Comparison of ENCODE assay signal across 11 mouse cellular contexts in the genomic region with DNA sequence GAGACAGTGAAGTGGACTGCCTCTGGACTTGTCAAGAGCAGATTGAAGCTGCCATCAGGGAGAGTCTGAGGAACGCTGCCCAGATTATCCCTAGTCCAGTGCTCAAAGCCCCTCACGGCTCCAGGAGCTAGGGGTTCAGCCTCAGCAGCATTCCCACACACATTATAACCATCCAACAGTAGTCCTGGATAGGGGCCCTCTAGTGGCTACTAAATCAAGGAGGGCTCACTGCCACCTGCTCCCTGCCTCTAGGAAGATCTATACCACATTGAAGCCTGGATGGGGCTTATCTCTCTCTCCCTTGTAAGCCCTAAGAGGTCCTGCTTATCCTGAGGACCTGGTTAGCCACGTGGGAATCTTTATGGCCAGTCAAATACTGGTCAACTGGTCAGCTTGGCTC. TPM values are rescaled to one million over a fixed set of nuclear protein-coding genes. Genes with fewer than 3 reads are reported as not detected.
DNase-seq lines count a peak whose midpoint lies in the region; ATAC-seq and TF ChIP-seq lines count a peak whose summit lies in the region.
"Had no signal": no experiment of that assay in that cellular context is flagged by ENCODE, and none has a peak within 500 bp of the region (broad histone marks: within the 10 kb centered on the region; RNA-seq: fewer than 3 reads in every experiment).

No protein-coding gene starts in this region.

- no peak overlapping the region for H3K9ac ChIP-seq in heart, embryonic 11.5 days (ENCODE audit: low read depth, low read length)
- no peak overlapping the region for H3K9ac ChIP-seq in neural tube, embryonic 12.5 days
- H3K9ac ChIP-seq in liver, embryonic 11.5 days (ENCODE audit: low read depth, low read length), result no peak overlapping the region
- no peak overlapping the region for H3K9ac ChIP-seq in stomach, postnatal 0 days (ENCODE audit: low read length)
- H3K9ac ChIP-seq: embryonic facial prominence, embryonic 15.5 days had no signal

- no peaks in the 10 kb centered on the region for H3K36me3 ChIP-seq in heart, embryonic 11.5 days (ENCODE audit: control insufficient read depth, insufficient read depth, low read length)
- H3K36me3 ChIP-seq in neural tube, embryonic 12.5 days, result no peaks in the 10 kb centered on the region
- no peaks in the 10 kb centered on the region for H3K36me3 ChIP-seq in liver, embryonic 11.5 days (ENCODE audit: control insufficient read depth, insufficient read depth, low read length)
- H3K36me3 ChIP-seq in stomach, postnatal 0 days (ENCODE audit: control insufficient read depth, insufficient read depth, low read length), result no peaks in the 10 kb centered on the region
- H3K36me3 ChIP-seq: embryonic facial prominence, embryonic 15.5 days had no signal

- TF ChIP-seq CTCF in stomach, postnatal 0 days (IDR thresholded peaks at IDR 0.05; ENCODE audit: low read depth), result peak; percentile 58

- peaks cover 48% of the 10 kb centered on the region for H3K4me1 ChIP-seq in heart, embryonic 11.5 days (ENCODE audit: control insufficient read depth, insufficient read depth, low read length)
- H3K4me1 ChIP-seq in neural tube, embryonic 12.5 days, result no peaks in the 10 kb centered on the region; the same call in 1 of the 2 replicates
- H3K4me1 ChIP-seq in liver, embryonic 11.5 days (replicated peaks; ENCODE audit: control insufficient read depth, insufficient read depth, low read length), result peaks cover 8% of the 10 kb centered on the region; the same call in 1 of the 2 replicates
- no peaks in the 10 kb centered on the region for H3K4me1 ChIP-seq in stomach, postnatal 0 days (replicated peaks; ENCODE audit: control insufficient read depth, insufficient read depth)

- no peaks in the 10 kb centered on the region for H3K27me3 ChIP-seq in heart, embryonic 11.5 days (ENCODE audit: control insufficient read depth, insufficient read depth, low read length)
- H3K27me3 ChIP-seq in neural tube, embryonic 12.5 days (replicated peaks), result no peaks in the 10 kb centered on the region
- H3K27me3 ChIP-seq in liver, embryonic 11.5 days (replicated peaks; ENCODE audit: control insufficient read depth, insufficient read depth, low read length), result no peaks in the 10 kb centered on the region
- no peaks in the 10 kb centered on the region for H3K27me3 ChIP-seq in stomach, postnatal 0 days (ENCODE audit: control insufficient read depth, insufficient read depth, low read length)
- H3K27me3 ChIP-seq: embryonic facial prominence, embryonic 15.5 days; megakaryocyte, embryonic 14.5 days had no signal

- ATAC-seq in heart, embryonic 11.5 days (replicated peaks; ENCODE audit: insufficient number of reproducible peaks, low FRiP score, low TSS enrichment), result 0 out of 2 replicates have a peak, but pooled peaks have one; percentile 9
- ATAC-seq in neural tube, embryonic 12.5 days (ENCODE audit: low FRiP score, low read depth), result peak; percentile 48; the same call in 1 of the 2 replicates
- 0 out of 2 replicates have a peak, but pooled peaks have one; percentile 45 for ATAC-seq in liver, embryonic 11.5 days (replicated peaks; ENCODE audit: low FRiP score)
- ATAC-seq in stomach, postnatal 0 days (ENCODE audit: low FRiP score, low TSS enrichment), result no peak

- no peaks in the 10 kb centered on the region for H3K9me3 ChIP-seq in heart, embryonic 11.5 days (replicated peaks; ENCODE audit: control insufficient read depth, low read length)
- H3K9me3 ChIP-seq in neural tube, embryonic 12.5 days, result no peaks in the 10 kb centered on the region
- H3K9me3 ChIP-seq in liver, embryonic 11.5 days (ENCODE audit: control insufficient read depth, low read length), result no peaks in the 10 kb centered on the region
- H3K9me3 ChIP-seq in stomach, postnatal 0 days (ENCODE audit: control insufficient read depth, low read length), result no peaks in the 10 kb centered on the region
- H3K9me3 ChIP-seq: embryonic facial prominence, embryonic 15.5 days; megakaryocyte, embryonic 14.5 days had no signal

- intact Hi-C loops in heart, postnatal 25 days (cut with DNase I), result no loop called here

- no peak for TF ChIP-seq EP300 in stomach, postnatal 0 days (optimal IDR thresholded peaks at IDR 0.05)

- H3K4me3 ChIP-seq in heart, embryonic 11.5 days (ENCODE audit: low read depth, low read length), result no peak overlapping the region
- H3K4me3 ChIP-seq in neural tube, embryonic 12.5 days, result no peak overlapping the region
- H3K4me3 ChIP-seq in liver, embryonic 11.5 days (ENCODE audit: low read depth, low read length), result no peak overlapping the region
- no peak overlapping the region for H3K4me3 ChIP-seq in stomach, postnatal 0 days (ENCODE audit: low read depth, low read length)
- H3K4me3 ChIP-seq: embryonic facial prominence, embryonic 15.5 days; megakaryocyte, embryonic 14.5 days had no signal

- 31% methylated on average over 3 of the region's 3 CpGs for WGBS in heart, embryonic 11.5 days (ENCODE audit: insufficient replicate concordance)
- WGBS in neural tube, embryonic 12.5 days, result 37% methylated on average over 3 of the region's 3 CpGs
- WGBS in liver, embryonic 11.5 days, result 51% methylated on average over 3 of the region's 3 CpGs
- 50% methylated on average over 3 of the region's 3 CpGs for WGBS in stomach, postnatal 0 days

- H3K27ac ChIP-seq in heart, embryonic 11.5 days (ENCODE audit: low read depth, low read length), result no peak overlapping the region
- no peak overlapping the region for H3K27ac ChIP-seq in neural tube, embryonic 12.5 days
- no peak overlapping the region for H3K27ac ChIP-seq in liver, embryonic 11.5 days (ENCODE audit: low read depth, low read length)
- no peak overlapping the region for H3K27ac ChIP-seq in stomach, postnatal 0 days (replicated peaks)
- H3K27ac ChIP-seq: embryonic facial prominence, embryonic 15.5 days had no signal

- no peak for DNase-seq in heart, postnatal 25 days (ENCODE audit: low spot score)
- no peak for DNase-seq in neural tube, embryonic 10.5 days (ENCODE audit: extremely low spot score, low spot score)
- no peak for DNase-seq in liver, embryonic 11.5 days (ENCODE audit: low spot score)
- DNase-seq in stomach, postnatal 0 days (ENCODE audit: low spot score), result no peak
- DNase-seq in testis, postnatal 10 days (ENCODE audit: low spot score), result no peak
- DNase-seq in left cerebral cortex, adult 18-20 months (ENCODE audit: low spot score in 2 of 2), result no peak
- DNase-seq: kidney, postnatal 36 days had no signal

- no peak overlapping the region for H3K4me2 ChIP-seq in heart, embryonic 11.5 days
- no peak overlapping the region for H3K4me2 ChIP-seq in neural tube, embryonic 12.5 days (replicated peaks)
- H3K4me2 ChIP-seq in liver, embryonic 11.5 days, result no peak overlapping the region
- H3K4me2 ChIP-seq in stomach, postnatal 0 days (replicated peaks; ENCODE audit: low read depth), result no peak overlapping the region
- H3K4me2 ChIP-seq: embryonic facial prominence, embryonic 15.5 days had no signal

RNA-seq across cellular contexts. Expression of a gene that starts 16.1 kb away (rescaled TPM):
- 20.5 and 21.1 TPM in 2 replicates for polyA plus RNA-seq in heart, embryonic 11.5 days (2014; fragmentation: Nextera tagmentation; extraction: Ambion mirVana)
- total RNA-seq in heart, postnatal 25 days (2021), result 10 to 100 TPM; 68.3 to 69.5 TPM
- 18.3 and 20.7 TPM in 2 replicates for polyA plus RNA-seq in neural tube, embryonic 12.5 days (2016; fragmentation: Nextera tagmentation; extraction: Ambion mirVana)
- polyA plus RNA-seq in liver, embryonic 11.5 days (2014; fragmentation: Nextera tagmentation; extraction: Ambion mirVana), result 10.9 and 11.2 TPM in 2 replicates
- 4.5 and 5.1 TPM in 2 replicates for polyA plus RNA-seq in stomach, postnatal 0 days (2015; fragmentation: Nextera tagmentation; extraction: Ambion mirVana)
- 10 to 100 TPM; 94.0 to 100.0 TPM for total RNA-seq in left cerebral cortex, adult 18-20 months (2021)
